Mouse (Mus musculus) stomach, embryonic 15.5 days (tissue): ENCODE data around the gene Pbrm1. TPM values are rescaled to one million over a fixed set of nuclear protein-coding genes. Genes with fewer than 3 reads are reported as not detected.

Source experiments
- ATAC-seq: fragments of 200-750 bp; cut with Nextera tagmentation; 2 replicates; pipeline ENCODE4 v1.8.0; 2017; ENCODE audit warnings: low read depth, moderate number of reproducible peaks, moderate TSS enrichment; ENCODE audit not compliant: insufficient read depth, low FRiP score
- H3K27ac ChIP-seq: fragments of 300-500 bp; sonication (generic); 2 replicates; pipeline ENCODE4 v1.5.1; 2015; ENCODE audit warnings: mild to moderate bottlenecking, inconsistent platforms
- H3K27me3 ChIP-seq: fragments of 300-500 bp; sonication (generic); replicated peaks from 2 replicates; pipeline ENCODE4 v1.6.1; 2015; ENCODE audit warnings: inconsistent platforms
- H3K36me3 ChIP-seq: fragments of 300-500 bp; sonication (generic); 2 replicates; pipeline ENCODE4 v1.6.1; 2015; ENCODE audit warnings: inconsistent platforms
- H3K4me1 ChIP-seq: fragments of 300-500 bp; sonication (generic); 2 replicates; pipeline ENCODE4 v1.6.1; 2015; ENCODE audit warnings: inconsistent platforms
- H3K4me2 ChIP-seq: fragments of 300-500 bp; sonication (generic); 2 replicates; pipeline ENCODE4 v1.6.1; 2015; ENCODE audit warnings: mild to moderate bottlenecking, inconsistent platforms
- H3K4me3 ChIP-seq: fragments of 300-500 bp; sonication (generic); replicated peaks from 2 replicates; pipeline ENCODE4 v1.5.1; 2015; ENCODE audit warnings: inconsistent platforms
- H3K9ac ChIP-seq: fragments of 300-500 bp; sonication (generic); 2 replicates; pipeline ENCODE4 v1.6.1; 2015; ENCODE audit warnings: inconsistent platforms
- H3K9me3 ChIP-seq: fragments of 300-500 bp; sonication (generic); 2 replicates; pipeline ENCODE4 v1.6.1; 2016; ENCODE audit warnings: inconsistent platforms
- WGBS: fragments of 180-500 bp; shearing (Covaris S2); methylation state at CpG from one replicate; pipeline ENCODE4 v1.1.7; 2015; 5-methylcytosine and 5-hydroxymethylcytosine counted together
- polyA plus RNA-seq: library from polyadenylated mRNA; unstranded; fragments of >200 nt; fragmentation: Nextera tagmentation; extraction: Ambion mirVana; gene quantifications from 2 replicates; pipeline ENCODE4 v1.2.1, GENCODE M21; 2015

Pbrm1 gene
- polyA plus RNA-seq, 1 experiment from 2014 or later: 109 TPM

DNA sequence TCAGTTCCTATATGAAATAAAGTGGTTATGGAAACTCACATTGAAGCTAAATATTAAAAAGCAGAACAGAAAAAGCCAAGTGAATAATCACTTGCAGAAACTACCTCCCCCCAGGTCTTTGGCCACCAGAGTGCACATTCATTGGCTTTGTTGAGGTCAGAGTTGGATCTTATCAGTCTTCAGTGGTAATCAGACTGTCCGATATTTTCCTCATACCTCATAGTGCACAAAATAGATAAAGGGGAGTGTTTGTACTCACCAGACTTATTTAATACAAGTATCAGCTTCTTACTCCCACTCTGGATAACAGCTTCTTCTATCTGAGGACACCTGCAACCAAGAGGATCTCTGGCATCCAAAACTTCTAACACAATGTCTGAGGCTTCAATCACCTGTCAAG lies 2.9 kb upstream of the Pbrm1 start:
- H3K9ac ChIP-seq: no peak overlapping the region
- peaks cover 54% of the 10 kb centered on the region for H3K36me3 ChIP-seq
- H3K4me3 ChIP-seq: no peak overlapping the region
- H3K4me1 ChIP-seq: peaks cover 13% of the 10 kb centered on the region
- no peaks in the 10 kb centered on the region for H3K27me3 ChIP-seq
- H3K9me3 ChIP-seq: no peaks in the 10 kb centered on the region
- ATAC-seq: no peak
- H3K27ac ChIP-seq: no peak overlapping the region
- H3K4me2 ChIP-seq: no peak overlapping the region
- 77% methylated on average over 1 of the region's 1 CpGs for WGBS

DNA sequence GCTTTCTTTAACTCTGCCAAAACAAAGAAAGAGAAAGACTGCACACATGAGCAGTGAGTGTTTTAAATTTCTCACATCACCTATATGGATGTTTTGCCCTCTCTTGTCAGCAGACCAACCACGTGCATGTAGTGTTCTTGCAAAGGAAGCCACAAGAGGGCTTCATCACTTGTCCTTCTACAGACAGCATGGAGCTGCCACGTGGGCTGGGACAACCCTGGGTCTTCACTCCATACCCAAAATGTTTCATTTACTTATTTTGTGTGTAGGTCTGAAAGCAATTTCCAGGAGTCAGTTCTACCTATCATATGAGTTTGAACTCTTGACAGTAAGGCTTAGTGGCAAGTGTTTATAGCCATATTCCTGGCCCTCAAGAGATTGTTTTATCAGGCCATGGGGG lies 1.1 kb upstream of the Pbrm1 start:
- Histone ChIP-seq H3K27ac (no peak overlapping the region; the same call in 1 of the 2 replicates), H3K9ac (peak overlapping the region; percentile 42; the same call in 1 of the 2 replicates), H3K36me3 (peaks cover 40% of the 10 kb centered on the region), H3K27me3 (no peaks in the 10 kb centered on the region), H3K9me3 (no peaks in the 10 kb centered on the region), H3K4me1 (peaks cover 16% of the 10 kb centered on the region), H3K4me2 (peak overlapping the region; percentile 73), H3K4me3 (peak overlapping the region; percentile 86)
- WGBS: 1% methylated on average over 2 of the region's 2 CpGs
- no peak for ATAC-seq

DNA sequence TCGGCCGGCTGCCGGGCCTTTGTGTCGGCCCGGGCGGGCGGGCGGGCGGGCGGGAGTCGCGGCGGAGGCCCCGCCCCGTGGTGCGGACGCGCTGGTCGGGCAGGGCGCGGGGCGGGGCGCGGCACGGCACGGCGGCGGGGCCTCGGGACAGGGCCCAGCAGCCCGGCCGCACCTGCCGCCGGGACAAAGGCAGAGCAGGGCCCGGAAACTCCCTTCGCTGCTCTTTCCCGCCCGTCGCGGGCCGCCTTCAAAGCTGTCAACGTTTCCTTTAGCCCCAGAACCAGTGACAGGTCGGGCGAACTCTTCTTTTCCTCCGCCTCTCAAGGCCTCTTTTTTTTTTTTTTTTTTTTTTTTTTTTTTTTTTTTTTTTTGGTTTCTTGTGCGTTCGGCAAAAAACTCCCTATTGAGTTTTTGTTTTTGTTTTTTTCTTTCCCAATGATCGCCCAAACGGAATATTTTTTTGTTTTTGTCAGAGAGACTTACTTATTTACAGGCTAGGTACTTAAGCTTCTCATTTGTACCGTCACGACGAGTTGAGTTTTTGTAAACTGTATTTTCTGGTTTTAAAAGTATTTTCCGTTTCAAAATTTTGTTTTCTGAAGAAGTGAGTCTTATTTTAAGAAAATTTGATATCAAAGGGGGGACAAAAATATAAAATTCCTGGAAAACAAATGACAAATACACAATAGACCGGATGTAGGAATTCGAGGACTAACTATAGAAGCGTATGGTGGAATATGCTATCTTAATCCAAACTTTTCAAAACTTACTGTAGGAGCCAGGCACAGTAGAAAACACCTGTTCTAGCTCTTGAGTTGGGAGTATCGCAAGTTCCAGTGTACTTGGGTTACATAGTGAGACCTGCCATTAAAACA lies 630 bp downstream of the Pbrm1 start:
- ATAC-seq: peak; percentile 96
- WGBS: 1% methylated on average over 40 of the region's 56 CpGs
- H3K27me3 ChIP-seq: no peaks in the 10 kb centered on the region
- H3K9ac ChIP-seq: peak overlapping the region; percentile 94
- peak overlapping the region; percentile 86 for H3K4me3 ChIP-seq
- peaks cover 24% of the 10 kb centered on the region for H3K36me3 ChIP-seq
- peak overlapping the region; percentile 52 for H3K4me2 ChIP-seq
- H3K27ac ChIP-seq: peak overlapping the region; percentile 98
- peaks cover 16% of the 10 kb centered on the region for H3K4me1 ChIP-seq
- H3K9me3 ChIP-seq: no peaks in the 10 kb centered on the region

DNA sequence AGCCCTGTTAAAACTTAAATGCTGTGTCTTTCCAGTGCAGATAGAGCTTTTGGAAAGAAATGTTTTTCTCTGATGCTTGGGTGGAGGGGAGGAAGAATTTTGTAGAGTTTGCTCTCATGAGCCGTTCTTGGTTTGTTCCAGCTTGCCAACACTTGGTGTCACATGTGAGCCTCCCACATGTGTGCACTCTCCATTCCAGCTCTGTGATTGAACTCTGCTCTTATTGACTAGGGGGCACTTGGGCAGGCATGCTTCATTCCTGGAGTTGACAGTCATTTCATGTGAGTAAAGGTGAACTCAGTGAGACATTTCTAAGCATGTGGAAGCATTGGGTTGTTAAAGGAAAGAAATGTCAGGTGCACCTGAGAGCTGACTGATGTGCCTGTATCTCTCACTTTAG lies 3.6 kb downstream of the Pbrm1 start:
- peaks cover 13% of the 10 kb centered on the region for H3K4me1 ChIP-seq
- H3K4me2 ChIP-seq: no peak overlapping the region
- WGBS: 38% methylated on average over 1 of the region's 1 CpGs
- H3K4me3 ChIP-seq: no peak overlapping the region
- no peak overlapping the region for H3K27ac ChIP-seq
- no peak overlapping the region for H3K9ac ChIP-seq
- ATAC-seq: no peak
- H3K36me3 ChIP-seq: peaks cover 23% of the 10 kb centered on the region
- no peaks in the 10 kb centered on the region for H3K27me3 ChIP-seq
- no peaks in the 10 kb centered on the region for H3K9me3 ChIP-seq

DNA sequence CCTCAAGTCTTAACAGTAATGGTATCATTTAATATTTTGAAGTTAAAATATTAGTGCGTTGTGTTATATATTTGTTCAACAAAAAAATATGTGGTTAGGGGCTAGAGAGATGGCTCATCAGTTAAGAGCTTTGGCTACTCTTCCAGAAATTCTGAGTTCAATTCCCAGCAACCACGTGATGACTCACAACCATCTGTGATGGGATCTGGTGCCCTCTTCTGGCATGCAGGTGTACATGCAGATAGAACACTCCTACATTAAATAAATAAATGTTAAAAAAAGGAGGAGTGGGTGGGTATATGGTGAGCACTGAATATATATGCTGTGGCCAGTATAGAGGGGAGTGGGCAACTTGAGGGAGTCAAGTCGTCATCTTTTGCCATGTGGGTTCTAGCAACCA lies 6.8 kb downstream of the Pbrm1 start:
- no peak overlapping the region for H3K27ac ChIP-seq

DNA sequence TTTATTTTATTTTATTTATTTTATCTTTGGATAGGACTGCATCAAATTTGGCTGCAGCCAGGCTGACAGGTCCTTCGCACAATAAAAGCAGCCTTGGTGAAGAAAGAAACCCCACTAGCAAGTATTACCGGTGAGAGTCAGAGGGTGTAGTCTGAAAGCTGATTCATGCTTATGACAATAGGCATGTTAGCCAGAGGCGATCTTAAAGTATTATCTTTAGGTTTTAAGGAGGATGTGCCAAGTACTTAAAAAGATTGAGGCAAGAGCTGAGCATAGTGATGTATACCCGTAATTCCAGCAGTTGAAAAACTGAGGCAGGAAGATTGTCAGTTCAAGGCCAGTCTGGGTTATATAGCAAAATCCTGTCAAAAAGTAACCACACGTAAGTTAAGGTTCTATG lies 26.4 kb downstream of the Pbrm1 start:
- H3K27ac ChIP-seq: no peak overlapping the region
- no peak overlapping the region for H3K4me2 ChIP-seq
- H3K9me3 ChIP-seq: no peaks in the 10 kb centered on the region
- no peak for ATAC-seq
- peaks cover 25% of the 10 kb centered on the region for H3K36me3 ChIP-seq
- WGBS: 89% methylated on average over 5 of the region's 5 CpGs
- H3K9ac ChIP-seq: no peak overlapping the region
- H3K27me3 ChIP-seq: no peaks in the 10 kb centered on the region
- no peaks in the 10 kb centered on the region for H3K4me1 ChIP-seq
- H3K4me3 ChIP-seq: no peak overlapping the region

More for the DNA sequence above, 6.8 kb downstream of the Pbrm1 start:
- no peaks in the 10 kb centered on the region for H3K27me3 ChIP-seq
- ATAC-seq: no peak
- H3K36me3 ChIP-seq: peaks cover 28% of the 10 kb centered on the region
- no peak overlapping the region for H3K9ac ChIP-seq
- H3K9me3 ChIP-seq: no peaks in the 10 kb centered on the region
- no peak overlapping the region for H3K4me3 ChIP-seq
- H3K4me2 ChIP-seq: no peak overlapping the region
- H3K4me1 ChIP-seq: 0 out of 2 replicates have a peak, but pooled peaks cover 3% of the 10 kb centered on the region
- WGBS: 75% methylated on average over 3 of the region's 3 CpGs

DNA sequence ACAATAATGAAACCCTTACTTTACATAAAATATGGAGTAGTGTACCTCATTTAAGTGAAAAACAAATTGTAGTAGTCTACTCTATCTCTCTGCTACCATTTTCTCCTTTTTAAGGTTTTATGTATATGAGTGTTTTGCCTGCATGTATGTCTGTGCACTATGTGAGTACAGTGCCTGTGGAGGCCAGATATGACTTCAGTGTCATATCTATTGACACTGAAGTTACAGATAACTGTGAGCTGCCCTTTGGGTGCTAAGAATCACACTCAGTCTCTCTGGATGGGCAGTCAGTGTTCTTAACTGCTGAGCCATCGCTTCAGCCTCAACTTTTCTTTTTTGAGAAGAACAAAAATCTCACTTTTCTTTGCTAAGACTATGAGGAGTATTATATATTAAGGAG lies 26.9 kb downstream of the Pbrm1 start:
- Histone ChIP-seq H3K27me3 (no peaks in the 10 kb centered on the region), H3K4me3 (no peak overlapping the region), H3K9me3 (no peaks in the 10 kb centered on the region), H3K4me2 (no peak overlapping the region), H3K36me3 (peaks cover 30% of the 10 kb centered on the region), H3K27ac (no peak overlapping the region), H3K4me1 (no peaks in the 10 kb centered on the region), H3K9ac (no peak overlapping the region)
- peak; percentile 88; the same call in 1 of the 2 replicates for ATAC-seq
- WGBS: 94% methylated on average over 1 of the region's 1 CpGs

DNA sequence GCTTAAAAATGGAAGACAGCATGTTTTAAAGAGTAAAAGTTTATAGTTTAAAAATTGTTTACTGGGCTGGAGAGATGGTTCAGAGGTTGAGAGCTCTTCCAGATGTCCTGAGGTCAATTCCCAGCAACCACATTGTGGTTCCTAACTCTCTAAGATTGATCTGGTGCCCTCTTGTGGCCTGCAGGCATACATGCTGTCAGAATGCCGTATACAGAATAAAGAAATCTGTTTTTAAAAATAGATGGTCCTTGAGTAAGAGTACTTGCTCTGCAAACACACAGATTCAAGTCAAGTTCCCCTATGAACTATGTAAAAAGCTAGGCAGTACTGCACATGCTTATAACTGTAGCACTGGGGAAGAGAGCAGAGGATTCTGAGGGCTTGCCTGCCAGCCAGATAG lies 43.3 kb downstream of the Pbrm1 start:
- H3K4me1 ChIP-seq: no peaks in the 10 kb centered on the region
- no peak for ATAC-seq
- no peak overlapping the region for H3K27ac ChIP-seq
- H3K4me3 ChIP-seq: no peak overlapping the region
- no peak overlapping the region for H3K4me2 ChIP-seq
- peaks cover 45% of the 10 kb centered on the region for H3K36me3 ChIP-seq
- no peaks in the 10 kb centered on the region for H3K27me3 ChIP-seq
- 50% methylated on average over 1 of the region's 1 CpGs for WGBS
- H3K9me3 ChIP-seq: no peaks in the 10 kb centered on the region
- no peak overlapping the region for H3K9ac ChIP-seq

DNA sequence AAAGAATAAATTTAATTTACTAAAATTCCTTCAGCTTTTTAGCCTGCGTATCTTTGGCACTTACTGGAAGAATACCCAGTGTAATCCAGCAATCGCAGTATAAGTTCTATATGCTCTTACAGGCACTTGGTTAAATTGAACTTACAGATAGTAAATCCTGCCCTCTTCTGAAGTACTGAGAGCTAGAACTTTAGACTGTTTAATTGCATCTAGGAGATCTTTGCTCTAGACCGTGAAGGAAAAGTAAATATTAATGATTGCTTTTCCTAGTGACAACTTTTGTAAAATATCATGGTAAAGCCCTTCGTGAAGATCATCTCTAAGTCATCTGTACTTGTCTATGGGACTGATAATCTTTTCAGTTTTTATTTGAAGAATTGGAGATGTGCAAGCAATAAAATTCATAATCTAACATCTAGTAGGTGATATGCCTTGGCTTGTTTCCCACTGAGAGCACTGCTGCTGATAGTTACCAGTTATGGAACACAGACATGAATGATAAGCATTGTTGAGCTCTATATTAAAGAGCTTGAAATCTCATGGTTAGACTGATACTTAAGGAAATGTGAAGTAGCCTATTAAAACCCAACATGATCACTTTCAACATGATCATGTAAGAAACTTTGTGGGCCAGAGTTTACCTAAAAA lies 50.3 kb downstream of the Pbrm1 start:
- Histone ChIP-seq H3K36me3 (peaks cover 24% of the 10 kb centered on the region), H3K9me3 (no peaks in the 10 kb centered on the region), H3K27me3 (no peaks in the 10 kb centered on the region), H3K4me3 (no peak overlapping the region), H3K27ac (no peak overlapping the region), H3K4me1 (no peaks in the 10 kb centered on the region), H3K4me2 (no peak overlapping the region), H3K9ac (no peak overlapping the region)
- 88% methylated on average over 4 of the region's 4 CpGs for WGBS
- ATAC-seq: no peak

DNA sequence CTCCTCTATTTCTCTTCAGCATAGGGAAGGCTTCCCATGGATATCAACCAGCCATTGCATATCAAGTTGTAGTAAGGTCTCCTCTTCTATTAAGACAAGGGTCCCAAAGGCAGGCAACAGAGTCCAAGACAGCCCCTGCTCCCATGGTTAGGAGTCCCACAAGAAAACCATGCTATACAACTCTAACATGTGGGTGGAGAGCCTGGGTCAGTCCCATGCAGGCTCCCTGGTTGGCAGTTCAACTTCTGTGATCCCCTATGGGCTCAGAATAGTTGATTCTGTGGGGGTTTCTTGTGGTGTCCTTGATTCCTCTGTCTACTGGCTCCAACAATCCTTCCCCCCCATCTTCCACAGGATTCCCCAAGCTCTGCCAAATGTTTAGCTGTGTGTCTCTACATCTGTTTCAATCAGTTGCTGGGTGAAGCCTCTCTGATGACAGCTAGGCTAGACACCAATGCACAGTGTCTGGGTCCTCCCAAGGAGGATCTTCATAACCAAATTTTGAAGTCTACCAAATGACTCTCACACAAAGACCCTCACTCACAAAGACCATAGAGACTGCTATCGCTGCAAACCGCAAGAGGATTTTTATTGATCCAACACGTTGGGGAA lies 59.8 kb downstream of the Pbrm1 start:
- no peaks in the 10 kb centered on the region for H3K9me3 ChIP-seq
- 94% methylated on average over 3 of the region's 3 CpGs for WGBS
- H3K9ac ChIP-seq: no peak overlapping the region
- no peaks in the 10 kb centered on the region for H3K27me3 ChIP-seq
- peaks cover 51% of the 10 kb centered on the region for H3K36me3 ChIP-seq
- H3K27ac ChIP-seq: no peak overlapping the region
- H3K4me3 ChIP-seq: no peak overlapping the region
- no peak for ATAC-seq
- H3K4me1 ChIP-seq: no peaks in the 10 kb centered on the region
- H3K4me2 ChIP-seq: no peak overlapping the region

DNA sequence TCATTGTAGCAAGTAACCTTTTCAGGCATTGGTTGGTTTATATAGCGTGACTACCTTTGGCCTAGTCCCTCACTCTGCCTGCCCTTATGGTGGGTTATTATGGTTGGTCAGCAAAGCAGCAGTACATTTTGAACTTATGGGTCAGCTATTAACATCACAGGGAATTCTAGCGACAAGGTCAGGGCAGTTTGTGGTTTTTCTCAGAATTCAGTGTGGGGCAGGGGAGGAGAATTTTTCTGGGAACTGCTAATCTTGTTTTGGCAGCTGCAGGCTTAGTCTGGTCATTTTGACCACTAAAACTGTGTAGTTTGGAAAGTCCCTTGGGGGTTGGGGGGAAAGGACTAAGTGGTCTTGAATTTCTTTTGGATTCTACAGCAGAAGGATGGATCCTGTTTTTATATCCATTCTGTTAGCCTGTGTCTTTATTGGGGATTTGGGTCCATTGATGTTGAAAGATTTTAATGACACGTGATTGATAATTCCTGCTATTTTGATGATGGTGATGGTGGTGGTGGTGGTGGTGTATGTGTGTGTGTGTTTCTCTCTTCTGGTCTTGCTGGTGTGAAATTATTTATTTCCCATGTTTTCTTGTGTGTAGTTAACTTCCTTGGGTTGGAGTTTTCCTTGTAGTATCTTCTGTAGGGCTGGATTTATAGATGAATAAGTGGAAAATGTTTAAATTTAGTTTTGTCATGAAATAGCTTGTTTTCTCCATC lies 60.5 kb downstream of the Pbrm1 start:
- 91% methylated on average over 3 of the region's 3 CpGs for WGBS
- peaks cover 44% of the 10 kb centered on the region for H3K36me3 ChIP-seq

More for the DNA sequence above, 60.5 kb downstream of the Pbrm1 start:
- ATAC-seq: no peak
- Histone ChIP-seq H3K4me3 (no peak overlapping the region), H3K9me3 (no peaks in the 10 kb centered on the region), H3K9ac (no peak overlapping the region), H3K27ac (no peak overlapping the region), H3K4me1 (no peaks in the 10 kb centered on the region), H3K4me2 (no peak overlapping the region), H3K27me3 (no peaks in the 10 kb centered on the region)
